Mouse (Mus musculus) liver, postnatal 0 days (tissue): ENCODE measurements around the gene Cd19. TPM values are rescaled to one million over a fixed set of nuclear protein-coding genes. Genes with fewer than 3 reads are reported as not detected.

ENCODE experiments used
- ATAC-seq: fragments of 200-750 bp; cut with Nextera tagmentation; 2 replicates; pipeline ENCODE4 v1.8.0; 2017; ENCODE audit warnings: mild to moderate bottlenecking, moderate library complexity
- DNase-seq: peaks from one replicate; pipeline ENCODE4 v3.0.0-alpha.2; 2016
- H3K27ac ChIP-seq: fragments of 300-500 bp; sonication (generic); 2 replicates; pipeline ENCODE4 v1.5.1; 2014; ENCODE audit warnings: antibody characterized with exemption, moderate library complexity, mild to moderate bottlenecking, low read depth
- H3K27me3 ChIP-seq: fragments of 300-500 bp; sonication (generic); 2 replicates; pipeline ENCODE4 v1.6.1; 2014; ENCODE audit warnings: low read length, control low read depth, mixed read lengths; ENCODE audit not compliant: insufficient read depth
- H3K36me3 ChIP-seq: fragments of 300-500 bp; sonication (generic); replicated peaks from 2 replicates; pipeline ENCODE4 v1.6.1; 2014; ENCODE audit warnings: mild to moderate bottlenecking, control low read depth, low read length, moderate library complexity, mixed read lengths; ENCODE audit not compliant: insufficient read depth
- H3K4me1 ChIP-seq: fragments of 300-500 bp; sonication (generic); 2 replicates; pipeline ENCODE4 v1.6.1; 2014; ENCODE audit warnings: antibody characterized with exemption, mild to moderate bottlenecking, control low read depth; ENCODE audit not compliant: insufficient read depth
- H3K4me2 ChIP-seq: fragments of 300-500 bp; sonication (generic); 2 replicates; pipeline ENCODE4 v1.6.1; 2014; ENCODE audit warnings: low read depth, mild to moderate bottlenecking, low read length, moderate library complexity, mixed read lengths
- H3K4me3 ChIP-seq: fragments of 300-500 bp; sonication (generic); 2 replicates; pipeline ENCODE4 v1.5.1; 2014; ENCODE audit warnings: low read depth, low read length
- H3K9ac ChIP-seq: fragments of 300-500 bp; sonication (generic); replicated peaks from 2 replicates; pipeline ENCODE4 v1.6.1; 2014; ENCODE audit warnings: mild to moderate bottlenecking, moderate library complexity
- H3K9me3 ChIP-seq: fragments of 300-500 bp; sonication (generic); 2 replicates; pipeline ENCODE4 v1.6.1; 2016; ENCODE audit warnings: mild to moderate bottlenecking, control low read depth, low read length, mixed read lengths
- CTCF ChIP-seq: sonication (generic); IDR thresholded peaks from 2 replicates; pipeline ENCODE4 v1.5.1; 2016; ENCODE audit warnings: antibody characterized with exemption, low read depth
- EP300 ChIP-seq: IDR thresholded peaks from 2 replicates; pipeline ENCODE4 v1.6.1; 2016; ENCODE audit warnings: antibody characterized with exemption, low read depth, mild to moderate bottlenecking
- WGBS: fragments of 180-500 bp; shearing (Covaris S2); extraction: QIAGEN DNeasy Blood & Tissue Kit; methylation state at CpG from one replicate; pipeline ENCODE4 v1.1.7; 2014; ENCODE audit not compliant: insufficient replicate concordance; 5-methylcytosine and 5-hydroxymethylcytosine counted together
- polyA plus RNA-seq: library from polyadenylated mRNA; unstranded; fragments of >200 nt; fragmentation: Nextera tagmentation; extraction: Ambion mirVana; gene quantifications from 2 replicates; pipeline ENCODE4 v1.2.1, GENCODE M21; 2015

Cd19 gene
- polyA plus RNA-seq, 1 experiment from 2014 or later = 9.1 TPM

GRCm38 (mm10) chr7:126377278-126378158, 37.2 kb downstream of the Cd19 start, which contains the start of gene Spns1:
TSS of gene Spns1 (minus strand) at chr7:126377450.
- peaks cover 14% of the 10 kb centered on the region for H3K36me3 ChIP-seq
- no peaks in the 10 kb centered on the region for H3K9me3 ChIP-seq
- H3K4me2 ChIP-seq = peak within 1 kb of the TSS; percentile 99
- no peaks in the 10 kb centered on the region for H3K27me3 ChIP-seq
- H3K9ac ChIP-seq = peak within 1 kb of the TSS; percentile 76
- H3K4me3 ChIP-seq = peak within 1 kb of the TSS; percentile 66
- TF ChIP-seq EP300 (no peak; the same call in 1 of the 2 replicates), CTCF (peak; percentile 87)
- under 1% methylated on average over 33 of the region's 33 CpGs for WGBS
- peaks cover 21% of the 10 kb centered on the region for H3K4me1 ChIP-seq
- peak; percentile 98 for ATAC-seq
- peak; percentile 95 for DNase-seq
- H3K27ac ChIP-seq = peak within 1 kb of the TSS; percentile 49

- peak overlapping the region; percentile 49 for H3K27ac ChIP-seq
Observed at GRCm38 (mm10) chr7:126376903-126377277, 37.8 kb downstream of the Cd19 start.

DNA sequence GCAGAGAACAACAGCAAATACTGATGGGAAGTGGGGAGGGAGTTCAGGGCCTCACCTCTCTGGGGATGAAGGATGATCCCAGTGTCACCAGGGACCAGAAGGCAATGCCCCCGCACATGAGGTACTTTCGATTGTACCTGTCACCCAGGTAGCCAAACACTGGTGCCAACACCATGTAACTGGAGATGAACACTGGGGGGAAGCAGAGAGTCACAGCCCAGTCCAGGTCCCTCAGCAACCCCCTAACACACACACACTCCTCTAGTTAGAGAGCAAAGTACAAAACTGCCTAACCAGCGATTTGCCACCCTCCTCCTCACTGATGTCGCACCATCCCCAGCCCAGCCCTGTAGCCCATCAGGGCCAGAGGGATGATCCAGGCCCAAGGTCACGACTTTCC, 39.7 kb downstream of the Cd19 start:
- Histone ChIP-seq H3K4me2 (no peak overlapping the region), H3K9me3 (no peaks in the 10 kb centered on the region), H3K4me3 (no peak overlapping the region), H3K27me3 (no peaks in the 10 kb centered on the region), H3K36me3 (peaks cover 27% of the 10 kb centered on the region), H3K27ac (no peak overlapping the region), H3K9ac (no peak overlapping the region), H3K4me1 (peaks cover 21% of the 10 kb centered on the region)
- DNase-seq (no peak), ATAC-seq (no peak)
- 63% methylated on average over 5 of the region's 5 CpGs for WGBS
- TF ChIP-seq CTCF (peak; percentile 27; the same call in 1 of the 2 replicates), EP300 (no peak)

More at GRCm38 (mm10) chr7:126376903-126377277, 37.8 kb downstream of the Cd19 start:
- Histone ChIP-seq H3K4me2 (peak overlapping the region; percentile 99), H3K27me3 (no peaks in the 10 kb centered on the region), H3K9me3 (no peaks in the 10 kb centered on the region), H3K4me1 (peaks cover 21% of the 10 kb centered on the region), H3K4me3 (peak overlapping the region; percentile 66), H3K36me3 (peaks cover 15% of the 10 kb centered on the region), H3K9ac (peak overlapping the region; percentile 76)
- 2% methylated on average over 27 of the region's 27 CpGs for WGBS
- TF ChIP-seq EP300 = no peak
- no peak for TF ChIP-seq CTCF
- peak; percentile 44 for ATAC-seq
- DNase-seq = no peak

- TF ChIP-seq CTCF (no peak), EP300 (no peak)
- 57% methylated on average over 6 of the region's 6 CpGs for WGBS
- no peaks in the 10 kb centered on the region for H3K27me3 ChIP-seq
- peaks cover 30% of the 10 kb centered on the region for H3K36me3 ChIP-seq
- no peak overlapping the region for H3K4me2 ChIP-seq
- DNase-seq = no peak
- no peaks in the 10 kb centered on the region for H3K9me3 ChIP-seq
- no peak overlapping the region for H3K27ac ChIP-seq
- H3K4me3 ChIP-seq = no peak overlapping the region
- ATAC-seq = no peak
- peaks cover 21% of the 10 kb centered on the region for H3K4me1 ChIP-seq
- no peak overlapping the region for H3K9ac ChIP-seq
Observed at GRCm38 (mm10) chr7:126374526-126374925, 40.2 kb downstream of the Cd19 start.

DNA sequence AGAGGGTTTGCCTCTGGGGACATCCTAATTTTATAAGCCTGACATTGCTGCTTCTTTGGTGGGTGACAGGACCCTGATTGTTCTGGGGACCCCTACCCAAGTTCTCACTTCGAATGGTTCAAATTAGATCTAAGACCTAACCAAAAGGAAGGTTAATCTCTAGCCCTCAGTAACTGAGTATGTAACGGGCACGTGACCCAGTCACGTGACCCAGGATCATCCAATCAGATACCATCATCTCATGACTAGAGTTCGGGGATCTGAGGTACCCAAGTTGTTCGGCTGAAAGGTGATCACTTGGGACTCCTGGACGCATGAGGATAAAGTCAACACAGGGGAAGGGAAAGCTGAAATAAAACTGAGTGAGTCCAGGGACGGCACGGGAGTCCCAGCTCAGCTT, 41.7 kb downstream of the Cd19 start:
- no peak for TF ChIP-seq CTCF
- TF ChIP-seq EP300 = no peak
- no peak for DNase-seq
- Histone ChIP-seq H3K4me1 (peaks cover 20% of the 10 kb centered on the region), H3K27ac (no peak overlapping the region), H3K36me3 (peaks cover 30% of the 10 kb centered on the region), H3K27me3 (no peaks in the 10 kb centered on the region), H3K4me3 (no peak overlapping the region), H3K9me3 (no peaks in the 10 kb centered on the region), H3K9ac (no peak overlapping the region), H3K4me2 (no peak overlapping the region)
- no peak for ATAC-seq
- 86% methylated on average over 9 of the region's 9 CpGs for WGBS

DNA sequence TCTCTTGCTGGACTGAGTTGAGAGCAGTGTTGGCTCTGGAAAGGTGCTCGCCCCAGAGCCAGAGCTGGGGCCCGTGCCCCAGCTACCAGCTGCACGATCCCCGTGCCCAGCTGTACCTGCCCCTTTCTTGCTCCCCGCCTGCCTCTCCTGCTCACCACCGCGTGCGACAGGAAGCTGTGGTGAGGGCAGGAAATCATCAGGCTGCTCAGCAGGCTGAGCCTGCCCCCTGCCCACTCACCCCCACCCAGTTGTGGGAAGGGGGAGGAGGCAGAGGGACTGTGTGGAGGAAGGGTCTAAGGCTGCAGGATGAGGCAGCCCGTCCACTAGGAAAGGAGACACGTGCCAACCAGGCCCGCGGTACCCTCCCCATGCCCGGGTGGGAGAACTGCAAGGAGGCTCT, 45.3 kb downstream of the Cd19 start, which contains the start of gene Lat:
Gene Lat, minus strand, starts transcription at position 178 of the 400 bp plus-strand sequence.
- H3K36me3 ChIP-seq = peaks cover 30% of the 10 kb centered on the region
- H3K4me1 ChIP-seq = no peaks in the 10 kb centered on the region
- no peak within 1 kb of the TSS for H3K27ac ChIP-seq
- DNase-seq (peak; percentile 50), ATAC-seq (peak; percentile 61)
- 16% methylated on average over 13 of the region's 13 CpGs for WGBS
- H3K27me3 ChIP-seq = no peaks in the 10 kb centered on the region
- peak within 1 kb of the TSS; percentile 21; the same call in 1 of the 2 replicates for H3K9ac ChIP-seq
- TF ChIP-seq EP300 = no peak
- no peaks in the 10 kb centered on the region for H3K9me3 ChIP-seq
- H3K4me3 ChIP-seq = no peak within 1 kb of the TSS
- peak within 1 kb of the TSS; percentile 50 for H3K4me2 ChIP-seq
